Mouse (Mus musculus) c-Kit-negative CD71-positive TER-119-positive erythroid progenitor cells, embryonic 14.5 days (primary cell): ENCODE measurements around the gene Etv6.

Experiments
- DNase-seq: peaks from one replicate; pipeline ENCODE4 v3.0.0-alpha.2; 2013; ENCODE audit warnings: low read depth, low spot score

Etv6 gene

DNA sequence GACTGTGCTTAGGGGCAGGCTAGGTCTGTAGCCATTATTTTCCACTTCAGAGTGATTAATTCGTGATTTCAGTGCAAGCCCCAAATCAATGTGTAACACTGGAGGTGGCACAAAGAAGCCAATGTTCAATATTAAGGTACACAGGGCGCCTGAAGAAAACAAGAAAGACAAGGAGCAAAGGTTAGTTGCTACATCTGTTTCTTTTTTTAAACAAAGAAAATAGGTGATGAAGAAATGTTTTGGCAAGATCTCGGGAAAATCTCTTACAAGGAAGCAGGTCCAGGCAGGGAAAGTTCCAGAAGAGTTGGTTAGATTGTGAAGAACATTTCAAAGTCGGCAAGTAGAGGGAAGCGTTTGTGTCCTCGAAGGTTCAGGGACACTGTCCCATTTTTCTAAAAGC, 39.5 kb downstream of the Etv6 start:
- no peak for DNase-seq

DNA sequence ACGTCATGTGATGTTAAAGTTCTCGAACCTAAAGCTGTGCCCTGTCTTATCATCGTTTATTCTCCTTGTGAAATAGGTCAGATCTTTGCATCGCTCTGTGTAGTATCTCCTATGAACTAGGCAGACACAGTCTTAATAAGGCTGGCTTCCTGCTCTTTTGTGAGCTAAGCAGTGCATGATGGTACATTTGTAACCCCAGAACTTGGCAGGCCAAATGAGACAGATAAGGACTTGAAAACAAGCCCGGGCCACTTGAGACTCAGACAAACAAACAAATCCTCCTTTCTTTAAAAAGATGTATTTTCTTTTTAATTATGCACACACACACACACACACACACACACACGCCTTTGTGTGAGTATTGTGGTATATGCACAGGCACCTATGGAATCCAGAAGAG, 42.5 kb downstream of the Etv6 start:
- DNase-seq: no peak

DNA sequence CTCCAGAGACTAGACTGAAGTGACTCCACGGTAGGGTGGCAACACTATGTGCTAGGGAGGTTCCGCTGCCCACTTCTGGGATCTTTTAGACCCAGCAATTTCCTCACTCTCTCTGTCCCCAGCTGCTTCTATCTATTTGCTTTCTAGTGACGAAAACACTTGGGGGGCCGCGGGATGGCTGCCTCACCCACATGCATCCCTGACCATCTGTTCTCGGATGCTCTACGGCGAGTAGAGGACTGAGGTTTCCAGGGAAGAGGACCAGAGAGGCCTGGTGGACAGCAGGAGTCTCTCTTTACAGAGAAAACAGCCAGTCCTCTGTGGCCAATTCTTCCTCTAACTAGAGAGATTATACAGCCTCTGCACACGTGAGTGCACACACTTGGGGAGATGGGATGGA, 43.6 kb downstream of the Etv6 start:
- DNase-seq: no peak

DNA sequence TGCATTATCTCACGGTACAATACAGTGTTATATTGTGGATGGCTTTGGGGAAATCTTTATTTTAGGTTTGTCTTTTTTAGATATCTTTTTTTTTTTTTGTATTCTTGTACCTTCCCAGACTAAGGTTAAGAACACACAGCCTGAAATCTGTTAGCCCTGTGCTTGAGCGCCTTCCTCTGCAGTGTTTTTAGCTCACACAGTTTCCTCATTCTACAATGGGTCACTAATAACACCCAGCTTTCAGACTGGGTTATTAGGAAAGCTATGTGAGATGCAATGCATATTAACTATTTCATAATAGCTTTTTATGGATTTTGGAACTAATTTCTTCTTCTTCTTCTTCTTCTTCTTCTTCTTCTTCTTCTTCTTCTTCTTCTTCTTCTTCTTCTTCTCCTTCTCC, 44.1 kb downstream of the Etv6 start:
- no peak for DNase-seq

DNA sequence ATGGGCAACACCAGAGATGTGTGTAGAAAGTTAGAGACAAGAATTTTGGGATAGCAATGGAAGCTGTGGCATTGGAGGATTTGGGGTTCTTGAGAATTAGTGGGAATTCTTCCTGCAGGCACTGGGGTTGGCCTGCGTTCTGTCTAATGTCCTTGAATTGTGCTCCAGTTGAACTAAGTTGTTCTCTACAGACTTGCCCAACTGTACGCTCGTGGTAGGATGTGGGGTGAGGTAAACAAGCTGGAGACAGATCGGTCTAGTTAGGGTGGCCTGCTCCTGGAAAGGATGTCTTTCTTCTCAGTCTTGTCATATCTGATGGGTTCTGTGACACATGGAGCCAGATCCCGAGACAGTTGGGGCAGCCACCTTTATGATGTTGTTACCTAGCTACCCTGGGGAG, 45.4 kb downstream of the Etv6 start:
- DNase-seq: no peak

DNA sequence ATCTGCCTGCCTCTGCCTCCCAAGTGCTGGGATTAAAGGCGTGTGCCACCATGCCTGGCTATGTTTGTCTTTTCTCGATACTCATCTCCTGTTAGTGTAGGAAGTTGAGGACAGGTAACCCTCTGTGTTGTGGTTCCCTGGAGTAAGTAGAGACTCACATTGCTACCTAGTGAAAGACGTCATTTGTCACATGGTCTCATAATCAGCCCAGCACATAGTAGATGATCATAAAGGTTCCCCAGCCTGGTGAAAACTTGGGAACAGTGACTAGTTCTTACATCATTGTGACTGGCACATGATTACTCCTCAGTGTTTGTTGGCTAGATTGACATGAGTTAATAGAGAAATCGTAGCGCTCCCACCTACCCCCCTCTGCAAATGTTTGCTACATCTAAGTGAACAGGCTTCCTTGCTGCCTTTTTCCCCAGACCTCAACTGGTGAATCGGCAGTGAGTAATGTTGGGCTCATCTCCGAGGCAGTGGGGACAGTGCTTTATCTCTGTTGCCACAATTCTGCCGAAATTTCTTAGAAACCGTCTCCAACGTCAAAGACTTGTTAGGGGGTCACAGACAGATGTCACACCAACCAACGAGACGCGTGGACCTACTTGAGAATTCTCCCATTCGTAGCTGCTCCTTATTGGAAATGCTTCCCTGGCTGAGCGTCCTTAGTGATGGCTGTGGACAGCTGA, 46.9 kb downstream of the Etv6 start:
- DNase-seq: no peak

DNA sequence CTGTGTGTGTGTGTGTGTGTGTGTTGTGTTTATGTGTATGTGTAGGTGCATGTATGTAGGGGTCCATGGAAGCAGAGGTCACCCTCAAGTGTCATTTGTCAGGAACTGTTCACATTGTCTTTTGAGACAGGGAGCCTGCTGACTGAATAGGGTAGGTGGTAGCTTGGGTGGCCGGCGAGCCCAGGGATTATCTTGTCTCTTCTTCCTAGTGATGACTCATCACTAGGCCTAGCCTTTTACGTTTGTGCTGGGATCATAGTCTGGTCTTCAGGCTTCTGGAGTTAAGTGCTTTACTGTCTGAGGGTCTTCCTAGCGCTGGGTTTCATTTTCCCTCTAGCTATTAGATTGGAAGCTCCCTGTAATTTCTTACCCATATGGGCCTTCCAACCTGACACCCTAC, 47.9 kb downstream of the Etv6 start:
- no peak for DNase-seq

DNA sequence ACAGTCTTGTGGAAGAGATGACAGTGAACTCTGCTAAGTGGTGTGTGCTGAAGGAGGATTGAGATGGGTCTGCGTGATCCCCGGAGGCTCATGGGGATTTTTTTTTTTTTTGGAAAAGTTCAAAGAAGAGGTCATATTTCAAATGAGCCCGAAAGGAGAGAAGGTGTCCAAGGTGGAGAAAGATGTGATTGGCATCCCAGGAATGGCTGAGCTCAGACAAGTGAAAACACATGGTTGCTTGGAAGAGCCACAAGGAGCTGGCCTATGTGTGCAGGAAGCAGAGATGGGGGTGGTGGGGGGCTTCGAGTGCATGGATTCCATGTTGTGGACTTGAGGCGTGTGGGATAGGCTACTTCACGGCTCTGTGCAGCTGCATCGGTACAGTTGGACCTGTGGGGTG, 50.9 kb downstream of the Etv6 start:
- DNase-seq: no peak

DNA sequence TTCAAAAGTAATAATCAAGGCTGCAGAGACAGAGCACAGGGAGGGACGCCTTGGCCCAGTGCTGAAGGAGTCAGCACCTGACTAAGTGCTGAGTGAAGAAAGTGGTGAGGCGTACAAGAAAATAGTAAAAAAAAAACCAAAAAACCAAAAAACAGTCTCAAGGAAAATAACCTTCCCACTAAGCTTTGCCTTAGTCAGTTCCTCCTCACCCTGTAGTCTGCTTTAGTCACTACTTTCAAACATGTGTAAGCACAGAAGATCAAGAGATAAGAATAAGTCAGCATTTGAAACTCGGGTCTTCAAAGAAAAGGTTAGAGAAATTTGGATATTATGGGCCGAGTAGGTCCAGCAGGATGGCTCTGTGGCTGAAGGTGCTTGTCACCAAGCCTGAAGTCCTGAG, 52.2 kb downstream of the Etv6 start:
- DNase-seq: no peak

DNA sequence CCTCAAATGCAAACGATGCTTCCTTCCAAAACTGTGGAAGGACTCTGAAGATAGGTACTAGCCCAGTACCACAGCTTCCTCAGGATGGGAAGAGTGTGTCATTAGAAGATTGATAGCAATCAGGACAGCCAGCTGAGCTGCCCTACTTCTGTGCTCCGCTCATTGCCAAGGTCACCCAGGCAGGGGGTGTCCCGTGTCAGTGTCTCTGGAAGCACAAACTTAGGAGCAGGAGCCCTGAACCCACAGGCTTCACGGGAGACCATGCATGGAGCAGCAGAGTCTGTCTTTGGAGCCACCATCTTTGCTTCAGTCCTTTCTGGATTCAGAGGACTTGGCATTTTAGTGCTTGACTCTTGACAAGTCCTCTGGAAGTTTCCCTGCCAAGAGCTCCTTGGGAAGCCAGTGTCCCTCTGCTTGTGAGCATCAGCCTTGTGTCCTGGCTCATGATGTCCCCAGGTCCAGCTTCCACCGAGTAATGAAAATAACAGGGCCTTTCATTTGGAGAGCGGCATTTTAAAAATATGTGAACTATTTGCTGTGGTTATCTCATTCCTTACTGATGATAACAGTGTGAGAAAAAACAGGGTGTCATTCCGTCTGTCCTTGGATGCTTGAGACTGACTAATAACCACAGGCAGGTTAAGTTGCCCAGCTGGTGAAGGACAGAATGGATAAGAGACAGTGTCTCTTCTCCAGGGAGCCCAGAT, 54.3 kb downstream of the Etv6 start:
- no peak for DNase-seq

DNA sequence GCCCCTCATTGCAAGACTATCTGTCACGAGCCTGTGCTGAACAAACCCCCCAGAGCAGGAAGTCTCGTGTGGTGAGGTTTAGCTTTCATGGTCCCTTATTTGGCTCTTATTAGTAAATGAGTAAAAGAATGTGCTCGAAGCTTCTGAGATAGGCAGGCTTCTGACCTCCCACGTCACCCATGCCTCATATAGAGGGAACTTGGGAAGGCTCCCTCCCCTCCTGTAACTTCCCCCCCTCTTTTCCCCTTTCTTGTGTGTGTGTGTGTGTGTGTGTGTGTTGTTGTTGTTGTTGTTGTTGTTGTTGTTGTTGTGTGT, 54.8 kb downstream of the Etv6 start:
- DNase-seq: no peak

DNA sequence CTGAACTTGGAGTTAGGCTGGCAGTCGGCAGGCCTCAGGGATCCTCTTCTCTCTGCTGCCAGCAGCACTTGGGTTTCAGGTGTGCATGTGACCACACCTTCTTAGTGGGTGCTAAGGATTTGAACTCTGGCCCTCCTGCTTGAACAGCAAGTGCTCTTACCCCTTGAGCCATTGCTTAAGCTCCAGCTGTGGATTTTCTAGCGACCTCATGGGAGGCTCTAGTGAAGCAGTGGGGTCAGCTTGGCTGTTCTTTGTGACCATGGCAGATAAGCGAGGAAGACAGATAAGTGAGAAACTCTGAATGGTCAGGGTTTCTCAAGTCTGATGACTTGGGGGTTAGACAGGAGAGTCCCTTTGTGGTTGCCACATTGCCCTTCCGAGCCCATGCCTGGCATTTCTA, 55.4 kb downstream of the Etv6 start:
- no peak for DNase-seq

DNA sequence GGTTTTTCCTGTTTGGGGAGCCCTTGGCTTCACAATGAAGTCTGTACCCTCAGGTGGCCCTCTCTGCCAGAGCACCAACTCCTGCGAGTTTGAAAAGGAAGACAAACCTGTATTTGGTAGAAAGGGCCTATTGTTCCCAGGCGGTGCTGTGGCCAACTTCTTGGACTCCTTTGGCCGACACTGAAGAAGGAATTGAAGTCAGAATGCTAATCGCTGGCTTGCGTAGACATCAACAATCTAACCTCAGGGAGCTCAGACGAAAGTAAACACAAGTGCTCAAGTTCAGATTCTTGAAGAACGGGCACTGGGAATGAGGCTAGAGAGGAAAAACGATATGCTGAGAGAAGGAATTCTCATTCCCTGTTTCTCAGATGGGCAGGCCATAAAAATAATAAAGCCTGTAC, 55.9 kb downstream of the Etv6 start:
- no peak for DNase-seq

DNA sequence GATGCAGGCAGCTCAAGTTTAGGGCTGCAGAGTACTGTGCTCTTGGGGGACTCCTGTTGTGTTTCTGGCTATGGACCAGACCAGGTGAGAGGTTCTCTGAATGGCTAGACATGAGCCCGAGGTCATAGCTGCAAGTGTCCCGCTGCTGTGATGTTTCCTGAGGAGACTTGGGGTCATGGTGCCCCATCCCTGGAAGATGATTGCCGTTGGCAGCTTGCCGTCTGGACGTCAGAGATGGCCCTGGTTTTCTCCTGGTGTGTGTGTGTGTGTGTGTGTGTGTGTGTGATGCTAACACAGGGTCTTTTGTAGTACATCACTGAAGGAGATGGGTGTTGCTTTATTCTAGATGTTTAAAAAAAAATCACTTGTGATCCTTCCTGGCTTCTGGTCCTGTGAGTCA, 58.6 kb downstream of the Etv6 start:
- no peak for DNase-seq

DNA sequence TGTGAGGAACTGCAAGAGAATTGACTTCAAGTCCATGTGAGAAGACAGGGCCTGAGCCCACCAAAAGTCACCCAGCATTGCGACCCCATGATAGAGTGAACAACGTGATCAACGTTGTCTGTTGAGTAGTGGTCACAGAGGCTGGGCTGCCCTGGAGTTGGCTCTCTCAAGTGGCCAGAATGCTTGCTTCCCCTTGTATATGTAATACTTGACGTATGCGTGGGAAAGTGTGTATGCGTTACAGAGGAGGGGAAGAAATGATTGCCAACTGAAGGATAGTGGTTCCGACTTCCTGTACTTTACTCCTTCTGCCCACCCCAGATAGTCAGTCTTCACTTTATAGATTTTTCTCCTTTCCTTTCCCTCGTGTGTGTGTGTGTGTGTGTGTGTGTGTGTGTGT, 59.1 kb downstream of the Etv6 start:
- DNase-seq: no peak

DNA sequence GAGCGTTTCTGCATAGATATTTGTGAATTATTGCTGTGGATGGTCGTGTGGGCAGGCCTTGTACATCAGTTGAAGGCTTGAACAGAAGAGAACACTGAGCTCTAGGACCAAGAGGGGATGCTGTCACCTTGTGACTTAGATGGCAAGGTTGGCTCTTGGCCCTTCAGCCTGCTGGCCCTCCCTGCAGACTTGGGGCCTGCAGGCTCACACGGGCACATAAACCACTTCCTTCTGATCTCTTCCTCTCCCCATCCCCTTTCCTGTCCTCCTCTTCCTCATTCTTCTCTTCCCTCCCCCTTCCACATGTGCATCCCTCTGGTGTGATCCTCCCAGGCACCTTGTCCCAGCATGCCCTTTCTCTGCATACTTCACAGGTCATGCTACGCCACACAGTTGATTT, 60.1 kb downstream of the Etv6 start:
- no peak for DNase-seq

DNA sequence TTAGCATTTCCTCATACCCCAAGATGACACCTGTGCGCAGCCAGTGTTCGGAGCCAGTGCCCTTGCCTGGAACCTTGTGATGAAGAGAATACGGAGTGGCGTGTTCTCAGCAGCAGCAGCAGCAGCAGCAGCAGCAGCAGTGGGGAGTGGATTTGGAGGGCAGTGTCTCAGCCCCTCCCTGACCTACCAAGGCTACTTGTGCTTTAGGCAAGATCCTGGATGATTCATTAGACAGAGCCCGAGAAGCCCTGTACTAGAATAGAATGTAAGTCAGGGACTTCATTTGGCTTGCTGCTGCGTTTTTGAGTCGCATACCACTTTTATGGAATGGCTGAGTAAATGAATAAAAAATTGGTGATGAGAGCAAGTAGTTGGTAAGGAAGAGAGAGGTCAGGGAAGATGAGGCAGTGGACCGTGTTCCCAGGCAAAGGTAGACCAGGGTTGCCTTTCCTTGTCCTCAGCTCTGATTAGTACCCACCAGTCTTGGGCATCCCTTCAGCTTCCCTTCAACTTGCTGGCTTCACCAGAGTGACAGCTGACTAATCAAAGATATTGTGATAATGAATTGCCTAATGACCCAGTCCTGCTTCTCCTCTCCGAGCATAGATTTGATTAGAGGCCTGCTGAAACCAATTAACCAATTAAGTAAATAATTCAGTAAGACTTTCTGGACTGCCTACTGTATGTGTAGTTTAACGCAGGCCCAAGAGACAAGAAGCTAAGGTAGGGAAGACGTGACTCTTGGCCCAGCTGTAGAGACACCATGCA, 64.7 kb downstream of the Etv6 start:
- no peak for DNase-seq

DNA sequence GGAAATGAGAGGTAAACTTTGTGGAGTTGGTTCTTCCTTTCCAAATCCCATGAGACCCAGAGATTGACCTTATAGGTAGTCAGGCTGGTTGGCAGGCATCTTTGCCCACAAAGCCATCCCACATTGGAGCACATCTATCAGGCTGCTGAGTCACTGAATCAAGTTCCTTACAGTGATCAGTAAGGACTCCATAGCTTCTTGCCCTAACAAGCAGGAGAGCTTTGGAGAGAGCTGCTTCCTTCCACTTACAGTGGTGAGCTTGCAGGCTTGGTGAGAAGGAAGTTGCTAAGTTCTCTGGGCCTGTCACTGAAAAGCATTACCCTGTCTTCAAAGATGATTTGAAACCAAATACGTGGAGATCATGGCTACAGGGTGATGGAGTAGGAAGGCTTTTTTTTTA, 66.9 kb downstream of the Etv6 start:
- no peak for DNase-seq

DNA sequence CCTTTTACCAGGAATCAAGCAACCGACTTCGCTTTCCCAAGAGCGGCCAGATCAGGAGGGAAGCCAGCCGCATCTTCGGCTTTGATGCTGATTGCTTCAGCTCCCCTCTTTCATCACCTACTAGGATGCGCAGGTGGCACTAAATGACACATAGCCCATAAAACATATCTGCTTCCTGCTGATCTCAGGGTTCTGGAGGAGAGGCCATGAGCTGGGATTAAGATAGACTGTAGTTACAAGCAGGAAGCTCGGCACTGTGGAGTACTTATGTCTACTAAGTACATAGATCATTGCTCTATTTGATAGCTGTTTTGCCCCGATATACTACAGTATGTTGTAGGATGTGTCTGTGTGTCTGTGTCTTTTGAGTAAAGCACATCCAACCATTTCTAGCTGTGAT, 68.0 kb downstream of the Etv6 start:
- no peak for DNase-seq

DNA sequence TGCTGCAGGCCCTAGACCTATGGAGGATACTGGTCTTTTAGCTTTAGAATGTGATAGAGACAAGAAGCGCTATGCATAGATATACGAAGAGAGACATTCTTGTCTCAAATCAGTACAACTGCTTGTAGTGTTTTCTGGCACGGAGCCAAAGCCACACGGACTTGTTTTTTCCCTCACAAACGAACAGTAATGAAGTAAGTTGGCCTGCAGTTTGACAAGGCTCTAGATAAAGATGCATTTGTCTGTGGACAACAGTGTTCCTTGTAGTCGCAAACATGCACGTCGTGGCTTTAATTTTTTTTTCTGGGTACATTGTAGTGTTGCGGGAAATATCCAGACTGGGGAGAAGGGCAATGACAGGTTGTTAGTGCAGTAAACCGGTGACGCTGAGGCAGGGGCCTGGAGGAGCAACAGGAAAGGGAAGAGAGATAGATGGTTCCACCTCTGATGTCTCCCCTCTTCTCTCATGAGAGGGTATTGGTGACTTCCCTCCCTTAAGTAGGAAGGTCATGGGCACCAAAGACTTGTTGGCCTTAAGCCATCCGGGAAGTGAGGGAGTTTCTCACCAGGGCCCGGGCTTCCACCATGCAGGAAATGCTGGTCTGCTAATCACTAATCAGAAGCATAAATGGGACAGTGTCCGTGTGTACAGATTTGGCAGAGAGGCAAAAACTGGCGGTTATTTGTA, 70.2 kb downstream of the Etv6 start:
- DNase-seq: no peak

DNA sequence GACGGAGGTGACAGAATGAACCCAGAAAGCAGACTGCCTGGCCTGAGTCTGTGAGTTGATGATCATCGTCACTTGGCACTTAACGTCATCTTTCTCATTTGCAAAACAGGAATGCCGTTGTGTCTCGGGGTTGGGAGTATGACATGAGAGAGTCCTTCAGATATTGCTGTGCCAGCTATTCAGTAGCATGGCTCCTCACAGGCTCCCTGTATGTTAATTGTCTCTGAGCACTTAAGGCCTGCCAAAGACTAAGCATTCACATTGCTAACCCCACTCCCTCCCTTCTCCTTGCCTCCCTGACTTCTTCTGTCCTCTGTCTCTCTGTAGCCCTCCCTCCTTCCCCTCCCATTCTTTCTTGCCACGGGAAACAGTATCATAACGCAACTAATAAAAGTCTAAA, 72.2 kb downstream of the Etv6 start:
- no peak for DNase-seq

DNA sequence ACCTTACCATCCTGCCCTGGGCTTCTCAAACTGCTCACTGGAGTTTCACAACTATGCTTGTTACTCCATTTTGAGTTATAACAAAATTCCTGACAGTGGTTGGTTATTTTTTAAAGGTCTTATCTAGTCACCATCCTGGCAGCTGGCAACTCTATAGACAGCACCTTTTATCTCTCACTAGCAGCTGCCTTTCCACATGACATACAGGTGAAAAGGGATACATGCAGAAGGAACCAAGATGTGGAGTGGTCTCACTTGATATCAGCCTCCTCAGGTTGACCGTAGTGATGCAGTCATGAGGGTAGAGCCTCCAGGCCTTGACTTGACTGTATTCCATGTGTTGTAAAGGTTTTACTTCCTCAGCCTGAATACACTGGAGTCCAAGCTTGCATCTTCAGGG, 74.2 kb downstream of the Etv6 start:
- no peak for DNase-seq

DNA sequence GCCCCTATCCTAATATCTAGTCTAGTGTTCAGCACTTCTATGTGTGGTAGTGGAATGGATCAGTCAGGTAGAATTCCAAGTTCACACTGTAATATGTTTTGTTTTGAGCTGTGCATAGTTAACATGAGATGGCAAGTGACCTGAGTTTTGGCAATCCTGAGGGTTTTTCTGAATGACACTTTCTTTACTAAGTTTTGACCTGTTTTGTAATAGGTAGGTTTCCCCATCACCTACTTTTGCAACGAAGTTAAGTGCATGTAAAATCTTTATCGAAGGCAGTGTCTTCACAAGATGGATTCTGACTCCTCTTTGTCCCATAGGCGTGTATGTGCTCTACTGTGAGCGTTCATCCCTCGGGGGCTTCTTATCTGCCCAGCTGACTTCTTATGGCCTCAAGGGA, 74.7 kb downstream of the Etv6 start:
- no peak for DNase-seq
